Mouse (Mus musculus) intestine, embryonic 16.5 days (tissue): ENCODE data around the gene Itih4. TPM values are rescaled to one million over a fixed set of nuclear protein-coding genes. Genes with fewer than 3 reads are reported as not detected.

Experiments
- ATAC-seq: fragments of 200-750 bp; cut with Nextera tagmentation; 2 replicates; pipeline ENCODE4 v1.8.0; 2017; ENCODE audit warnings: moderate TSS enrichment, moderate library complexity
- H3K27ac ChIP-seq: fragments of 300-500 bp; sonication (generic); 2 replicates; pipeline ENCODE4 v1.5.1; 2014; ENCODE audit warnings: mild to moderate bottlenecking, low read length
- H3K27me3 ChIP-seq: fragments of 300-500 bp; sonication (generic); replicated peaks from 2 replicates; pipeline ENCODE4 v1.6.1; 2014; ENCODE audit warnings: low read length, control low read depth, mixed read lengths; ENCODE audit not compliant: control insufficient read depth, insufficient read depth
- H3K36me3 ChIP-seq: fragments of 300-500 bp; sonication (generic); 2 replicates; pipeline ENCODE4 v1.6.1; 2014; ENCODE audit warnings: low read length, control low read depth; ENCODE audit not compliant: control insufficient read depth, insufficient read depth
- H3K4me1 ChIP-seq: fragments of 300-500 bp; sonication (generic); 2 replicates; pipeline ENCODE4 v1.6.1; 2014; ENCODE audit warnings: low read length, control low read depth, mixed read lengths; ENCODE audit not compliant: control insufficient read depth, insufficient read depth
- H3K4me2 ChIP-seq: fragments of 300-500 bp; sonication (generic); 2 replicates; pipeline ENCODE4 v1.6.1; 2014; ENCODE audit warnings: low read depth, low read length, control low read depth
- H3K4me3 ChIP-seq: fragments of 300-500 bp; sonication (generic); 2 replicates; pipeline ENCODE4 v1.5.1; 2014; ENCODE audit warnings: mild to moderate bottlenecking, low read length
- H3K9ac ChIP-seq: fragments of 300-500 bp; sonication (generic); 2 replicates; pipeline ENCODE4 v1.6.1; 2014; ENCODE audit warnings: low read depth, low read length
- H3K9me3 ChIP-seq: fragments of 300-500 bp; sonication (generic); 2 replicates; pipeline ENCODE4 v1.6.1; 2016; ENCODE audit warnings: low read length, control low read depth; ENCODE audit not compliant: control insufficient read depth
- WGBS: fragments of 180-500 bp; shearing (Covaris S2); extraction: QIAGEN DNeasy Blood & Tissue Kit; methylation state at CpG from one replicate; pipeline ENCODE4 v1.1.7; 2014; 5-methylcytosine and 5-hydroxymethylcytosine counted together
- polyA plus RNA-seq: library from polyadenylated mRNA; unstranded; fragments of >200 nt; fragmentation: Nextera tagmentation; extraction: Ambion mirVana; gene quantifications from 2 replicates; pipeline ENCODE4 v1.2.1, GENCODE M21; 2015

Itih4 gene
- polyA plus RNA-seq, 1 experiment from 2014 or later, result 3.1 TPM

DNA sequence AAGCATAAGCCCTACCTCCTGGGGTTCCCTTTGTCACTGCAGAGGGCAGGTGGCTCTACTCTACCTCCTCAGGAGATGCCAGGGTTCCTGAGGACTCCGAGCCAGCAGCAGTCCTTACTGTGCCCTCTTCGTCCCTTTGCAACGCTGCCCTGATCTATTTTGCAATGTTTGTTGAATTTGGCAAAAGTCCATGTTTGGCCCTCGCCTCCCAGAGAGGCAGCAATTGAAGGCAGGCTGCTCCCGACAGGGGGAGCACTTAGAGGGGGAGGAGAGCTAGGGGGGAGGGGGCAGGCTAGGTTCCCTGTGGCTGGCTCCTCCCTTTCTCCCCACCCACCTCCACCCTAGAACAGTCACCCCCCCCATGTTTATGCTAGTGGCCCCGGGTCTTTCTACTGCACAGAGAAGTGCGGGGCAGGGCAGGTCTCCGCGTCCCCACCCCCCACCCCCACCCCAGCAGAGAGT is 2.0 kb downstream of the Itih4 start:
- 0 out of 2 replicates have a peak overlapping the region, but pooled peaks have one; percentile 16 for H3K4me2 ChIP-seq
- peaks cover 8% of the 10 kb centered on the region for H3K4me1 ChIP-seq
- 9% methylated on average over 9 of the region's 9 CpGs for WGBS

DNA sequence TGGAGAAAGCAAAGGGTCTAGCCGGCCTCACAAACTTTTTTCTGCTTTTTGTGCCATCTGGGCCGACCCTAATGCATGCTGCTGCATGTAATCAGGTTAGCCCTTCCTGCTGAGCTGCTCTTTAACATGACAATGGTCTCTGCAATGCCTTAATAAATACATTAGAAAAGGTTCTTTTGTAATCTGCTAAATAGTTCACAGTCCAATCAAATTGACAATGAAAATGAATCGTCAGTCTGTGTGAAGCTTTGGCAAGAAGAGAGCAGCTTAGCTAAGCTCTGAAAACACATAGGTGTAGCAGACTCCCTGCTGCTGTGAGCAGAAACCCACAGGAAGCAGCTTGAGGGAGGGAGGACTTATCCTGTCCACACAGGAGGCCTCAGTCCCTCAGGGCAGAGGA is 13.7 kb downstream of the Itih4 start:
- whole genome bisulfite sequencing, result 65% methylated on average over 3 of the region's 3 CpGs
- ATAC-seq, result no peak
- no peak overlapping the region for H3K9ac ChIP-seq

More for the DNA sequence above, 2.0 kb downstream of the Itih4 start:
- Histone ChIP-seq H3K9me3 (no peaks in the 10 kb centered on the region), H3K4me3 (no peak overlapping the region), H3K9ac (no peak overlapping the region), H3K36me3 (no peaks in the 10 kb centered on the region), H3K27ac (no peak overlapping the region), H3K27me3 (no peaks in the 10 kb centered on the region)
- peak; percentile 62 for ATAC-seq

DNA sequence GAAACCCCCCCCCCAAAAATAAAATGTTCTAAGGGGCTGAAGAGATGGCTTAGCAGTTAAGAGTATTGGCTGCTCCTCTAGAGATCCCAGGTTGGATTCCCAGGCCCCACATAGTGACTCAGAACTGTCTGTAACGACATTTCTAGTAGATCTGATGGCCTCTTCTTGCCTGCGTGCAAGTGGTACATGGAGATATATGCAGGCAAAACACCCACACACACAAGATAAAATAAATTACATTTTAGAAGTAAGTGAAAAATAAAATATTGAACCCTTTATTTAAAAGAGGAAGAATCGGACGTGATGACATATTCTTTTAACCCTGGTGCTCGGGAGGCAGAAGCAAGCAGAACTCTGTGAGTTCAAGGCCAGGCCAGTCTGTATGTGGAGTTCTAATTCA is 16.4 kb downstream of the Itih4 start:
- no peaks in the 10 kb centered on the region for H3K27me3 ChIP-seq
- no peaks in the 10 kb centered on the region for H3K36me3 ChIP-seq
- no peak overlapping the region for H3K27ac ChIP-seq
- no peak for ATAC-seq
- no peak overlapping the region for H3K4me2 ChIP-seq
- H3K4me1 ChIP-seq, result no peaks in the 10 kb centered on the region
- no peak overlapping the region for H3K4me3 ChIP-seq
- H3K9me3 ChIP-seq, result no peaks in the 10 kb centered on the region
- H3K9ac ChIP-seq, result no peak overlapping the region
- WGBS, result 90% methylated on average over 5 of the region's 5 CpGs

More for the DNA sequence above, 13.7 kb downstream of the Itih4 start:
- Histone ChIP-seq H3K27ac (no peak overlapping the region), H3K36me3 (no peaks in the 10 kb centered on the region), H3K4me1 (no peaks in the 10 kb centered on the region), H3K9me3 (no peaks in the 10 kb centered on the region), H3K27me3 (no peaks in the 10 kb centered on the region), H3K4me2 (no peak overlapping the region), H3K4me3 (no peak overlapping the region)

DNA sequence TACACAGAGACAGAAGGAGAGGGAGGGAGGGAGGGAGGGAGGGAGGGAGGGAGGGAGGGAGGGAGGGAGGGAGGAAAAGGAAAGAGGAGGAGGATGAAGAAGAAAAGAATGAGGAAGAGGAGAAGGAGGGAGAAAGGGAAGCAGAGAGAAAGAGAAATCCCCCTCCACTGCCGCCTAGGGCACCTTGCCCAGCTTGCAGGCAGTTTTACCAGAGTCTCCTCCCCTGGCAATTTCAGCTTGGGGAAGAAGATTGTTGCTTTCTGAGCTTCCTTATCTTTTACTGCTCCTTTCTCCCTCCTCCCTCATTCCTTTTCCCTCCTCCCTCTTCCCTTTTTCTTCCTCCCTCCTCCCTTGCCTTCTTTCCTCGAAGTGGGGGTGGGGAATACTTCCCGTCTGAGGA is 16.8 kb downstream of the Itih4 start:
- no peaks in the 10 kb centered on the region for H3K9me3 ChIP-seq
- H3K4me2 ChIP-seq, result no peak overlapping the region
- ATAC-seq, result no peak
- WGBS, result 60% methylated on average over 3 of the region's 3 CpGs
- H3K9ac ChIP-seq, result no peak overlapping the region
- no peaks in the 10 kb centered on the region for H3K4me1 ChIP-seq
- no peaks in the 10 kb centered on the region for H3K27me3 ChIP-seq
- no peak overlapping the region for H3K27ac ChIP-seq
- no peaks in the 10 kb centered on the region for H3K36me3 ChIP-seq
- no peak overlapping the region for H3K4me3 ChIP-seq

DNA sequence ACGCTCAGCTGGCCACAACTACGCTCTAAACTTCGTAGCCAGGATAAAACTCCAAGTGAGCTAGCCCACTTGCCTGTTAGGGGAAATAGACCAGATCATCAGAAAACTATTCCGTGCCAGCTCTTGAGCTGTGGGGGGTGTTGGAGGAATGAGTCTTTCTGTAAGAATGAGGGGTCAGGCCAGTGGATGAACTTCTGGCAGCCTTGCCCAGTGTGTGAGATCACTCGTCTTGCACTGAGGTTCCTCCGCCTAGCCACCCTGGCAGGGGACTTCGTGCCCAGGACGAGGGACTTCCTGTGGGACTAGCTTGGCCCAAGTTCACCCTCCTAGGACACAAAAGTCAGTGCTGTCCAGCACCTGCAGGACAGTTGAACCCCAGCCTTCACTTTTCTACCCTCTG is 18.0 kb downstream of the Itih4 start:
- Histone ChIP-seq H3K4me1 (no peaks in the 10 kb centered on the region), H3K9ac (no peak overlapping the region), H3K27ac (no peak overlapping the region), H3K4me3 (no peak overlapping the region), H3K27me3 (no peaks in the 10 kb centered on the region), H3K36me3 (no peaks in the 10 kb centered on the region), H3K4me2 (no peak overlapping the region), H3K9me3 (no peaks in the 10 kb centered on the region)
- no peak for ATAC-seq
- 81% methylated on average over 8 of the region's 8 CpGs for WGBS

DNA sequence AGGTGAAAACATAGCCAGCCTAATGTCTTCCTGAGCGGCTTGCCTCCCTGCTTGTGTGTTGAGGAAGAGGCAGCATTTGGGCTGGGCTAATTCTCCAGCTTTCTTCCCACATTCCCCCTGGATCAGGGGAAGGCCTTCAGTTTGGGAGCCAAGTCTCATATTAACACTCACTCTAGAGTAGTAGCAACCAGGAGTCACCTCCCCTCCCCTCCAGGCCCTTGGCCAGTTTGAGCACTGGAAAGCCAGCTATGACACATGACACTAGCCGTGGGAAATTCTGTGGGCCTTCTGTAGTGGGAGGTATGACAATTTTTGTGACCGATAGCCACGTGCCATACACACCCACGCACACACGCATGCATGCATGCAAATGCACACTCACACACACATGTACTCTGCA is 19.7 kb downstream of the Itih4 start:
- Histone ChIP-seq H3K27me3 (no peaks in the 10 kb centered on the region), H3K4me1 (no peaks in the 10 kb centered on the region), H3K4me2 (no peak overlapping the region), H3K9ac (no peak overlapping the region), H3K4me3 (no peak overlapping the region), H3K36me3 (no peaks in the 10 kb centered on the region), H3K27ac (no peak overlapping the region), H3K9me3 (no peaks in the 10 kb centered on the region)
- ATAC-seq, result no peak
- 91% methylated on average over 6 of the region's 6 CpGs for WGBS

DNA sequence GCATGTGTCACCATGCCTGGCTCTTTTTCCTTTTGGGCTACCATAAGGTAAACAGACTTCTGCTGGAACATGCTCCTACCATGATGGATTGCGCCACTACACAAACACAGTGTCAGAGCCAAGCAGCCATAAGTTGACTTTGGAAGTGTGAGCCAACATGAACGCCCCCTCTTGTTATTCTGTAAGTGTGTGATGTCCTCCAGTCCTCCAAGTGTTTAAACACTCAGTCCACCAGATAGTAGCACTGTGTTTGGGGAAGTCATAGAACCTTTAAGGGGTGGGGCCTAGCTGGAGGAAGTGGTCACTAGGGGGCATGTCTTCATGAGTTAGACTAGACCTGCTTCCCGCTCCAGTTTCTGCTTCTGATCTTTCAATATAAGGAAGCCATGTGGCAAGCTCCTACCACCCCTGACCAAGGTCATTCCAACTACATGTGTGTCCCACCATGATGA is 21.6 kb downstream of the Itih4 start:
- ATAC-seq, result peak; percentile 62
- Histone ChIP-seq H3K9ac (no peak overlapping the region), H3K27me3 (no peaks in the 10 kb centered on the region), H3K4me3 (no peak overlapping the region), H3K27ac (no peak overlapping the region), H3K4me2 (no peak overlapping the region), H3K36me3 (no peaks in the 10 kb centered on the region), H3K9me3 (no peaks in the 10 kb centered on the region), H3K4me1 (no peaks in the 10 kb centered on the region)
- WGBS, result 47% methylated on average over 3 of the region's 3 CpGs

DNA sequence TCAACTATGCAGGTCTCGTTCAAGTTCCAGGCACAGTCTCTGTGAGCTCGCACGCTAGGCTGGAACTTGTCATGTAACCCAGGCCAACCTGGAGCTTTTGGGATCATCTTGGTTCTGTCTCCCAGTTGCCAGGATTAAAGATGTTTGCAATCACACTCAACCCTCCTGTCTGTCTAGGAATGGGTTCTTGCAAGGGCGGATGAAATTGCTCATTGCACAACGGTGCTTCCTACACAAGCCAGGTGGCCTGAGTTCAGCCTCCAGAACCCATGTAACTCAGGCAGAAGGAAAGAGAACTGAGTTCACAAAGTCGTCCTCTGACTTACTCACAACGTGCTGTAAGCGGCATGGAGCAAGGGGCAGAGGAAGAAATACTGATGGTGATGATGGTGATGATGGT is 24.9 kb downstream of the Itih4 start:
- no peak overlapping the region for H3K27ac ChIP-seq
- no peak overlapping the region for H3K4me3 ChIP-seq
- WGBS, result 88% methylated on average over 8 of the region's 8 CpGs
- no peak overlapping the region for H3K4me2 ChIP-seq
- no peaks in the 10 kb centered on the region for H3K27me3 ChIP-seq
- no peaks in the 10 kb centered on the region for H3K9me3 ChIP-seq
- H3K9ac ChIP-seq, result no peak overlapping the region
- ATAC-seq, result no peak
- H3K36me3 ChIP-seq, result no peaks in the 10 kb centered on the region
- H3K4me1 ChIP-seq, result no peaks in the 10 kb centered on the region

DNA sequence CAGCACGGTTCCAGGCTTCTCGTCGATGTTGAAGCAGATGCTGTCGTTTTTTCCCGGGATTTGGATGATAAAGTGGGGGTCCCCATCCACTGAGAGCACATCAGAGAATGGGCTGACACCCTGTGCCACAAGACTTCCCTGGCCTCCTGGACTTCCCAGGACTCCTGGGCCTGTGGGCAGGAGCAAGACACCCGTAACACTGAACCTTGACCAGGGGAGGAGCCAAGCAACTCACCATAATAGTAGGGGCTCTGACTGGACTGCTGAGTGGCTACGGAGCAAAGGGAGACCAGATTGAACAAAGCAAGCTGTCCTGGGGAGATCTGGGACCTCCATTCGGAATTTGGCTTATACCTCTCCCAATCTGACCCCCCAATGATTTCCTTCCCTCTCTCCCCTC is 26.4 kb downstream of the Itih4 start:
- no peak overlapping the region for H3K9ac ChIP-seq
- peak; percentile 76 for ATAC-seq
- H3K36me3 ChIP-seq, result no peaks in the 10 kb centered on the region
- no peaks in the 10 kb centered on the region for H3K4me1 ChIP-seq
- H3K9me3 ChIP-seq, result no peaks in the 10 kb centered on the region
- H3K4me3 ChIP-seq, result no peak overlapping the region
- 73% methylated on average over 8 of the region's 8 CpGs for WGBS
- H3K27me3 ChIP-seq, result no peaks in the 10 kb centered on the region
- H3K4me2 ChIP-seq, result no peak overlapping the region
- H3K27ac ChIP-seq, result no peak overlapping the region

DNA sequence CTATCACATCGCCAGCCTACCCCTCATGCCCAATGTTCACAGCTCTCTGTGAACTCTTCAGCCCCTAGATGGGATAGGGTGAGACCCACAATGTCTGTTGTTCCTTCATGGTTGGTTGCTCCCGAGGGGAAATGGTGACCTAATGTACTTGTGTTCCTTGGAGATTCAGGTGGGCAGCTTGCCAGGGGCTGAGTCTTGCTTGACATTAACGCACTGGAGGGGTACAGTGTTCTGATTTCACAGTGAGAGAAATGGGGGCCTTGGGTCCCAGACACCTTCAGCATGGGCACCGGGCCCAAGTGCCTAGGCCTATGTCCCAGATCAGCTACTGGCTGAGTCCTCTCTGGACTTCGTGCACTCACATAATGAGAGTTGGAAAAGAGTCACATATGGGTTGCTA is 27.1 kb downstream of the Itih4 start:
- WGBS, result 84% methylated on average over 5 of the region's 5 CpGs
- no peaks in the 10 kb centered on the region for H3K36me3 ChIP-seq
- no peak overlapping the region for H3K27ac ChIP-seq
- H3K4me2 ChIP-seq, result no peak overlapping the region
- no peak for ATAC-seq
- H3K9ac ChIP-seq, result no peak overlapping the region
- H3K27me3 ChIP-seq, result no peaks in the 10 kb centered on the region
- no peaks in the 10 kb centered on the region for H3K4me1 ChIP-seq
- H3K9me3 ChIP-seq, result no peaks in the 10 kb centered on the region
- no peak overlapping the region for H3K4me3 ChIP-seq
